Mouse (Mus musculus): ENCODE results near the gene Unc13d. TPM values are rescaled to one million over a fixed set of nuclear protein-coding genes. Genes with fewer than 3 reads are reported as not detected.

Gene Unc13d
- polyA plus RNA-seq, 1 experiment, result not detected

DNA sequence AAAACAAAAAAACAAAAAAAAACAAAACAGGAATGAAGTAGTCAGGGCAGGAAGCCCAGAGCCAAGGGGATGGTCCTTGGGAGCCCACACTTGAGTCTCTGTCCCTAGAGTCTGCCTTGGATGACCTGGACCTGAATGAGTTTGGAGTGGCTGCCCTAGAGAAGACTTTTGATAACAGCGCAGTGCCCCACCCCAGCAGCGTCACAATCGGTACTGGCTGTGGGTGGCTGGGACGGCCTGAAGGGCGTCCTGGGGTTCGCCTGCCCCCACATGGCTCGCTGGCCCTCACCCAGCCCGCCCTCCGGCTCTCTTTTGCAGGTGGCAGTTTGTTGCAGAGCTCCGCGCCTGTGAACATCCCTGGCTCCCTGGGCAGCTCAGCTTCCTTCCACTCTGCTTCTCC is 21.9 kb downstream of the Unc13d start:
- no peak overlapping the region for H3K27ac ChIP-seq (replicated peaks; ENCODE audit: low read depth, low read length)
- H3K4me1 ChIP-seq (ENCODE audit: control insufficient read depth, insufficient read depth, insufficient read length, low read length), result no peaks in the 10 kb centered on the region
- no peak overlapping the region for H3K4me3 ChIP-seq (ENCODE audit: insufficient read depth, low read depth, low read length)

DNA sequence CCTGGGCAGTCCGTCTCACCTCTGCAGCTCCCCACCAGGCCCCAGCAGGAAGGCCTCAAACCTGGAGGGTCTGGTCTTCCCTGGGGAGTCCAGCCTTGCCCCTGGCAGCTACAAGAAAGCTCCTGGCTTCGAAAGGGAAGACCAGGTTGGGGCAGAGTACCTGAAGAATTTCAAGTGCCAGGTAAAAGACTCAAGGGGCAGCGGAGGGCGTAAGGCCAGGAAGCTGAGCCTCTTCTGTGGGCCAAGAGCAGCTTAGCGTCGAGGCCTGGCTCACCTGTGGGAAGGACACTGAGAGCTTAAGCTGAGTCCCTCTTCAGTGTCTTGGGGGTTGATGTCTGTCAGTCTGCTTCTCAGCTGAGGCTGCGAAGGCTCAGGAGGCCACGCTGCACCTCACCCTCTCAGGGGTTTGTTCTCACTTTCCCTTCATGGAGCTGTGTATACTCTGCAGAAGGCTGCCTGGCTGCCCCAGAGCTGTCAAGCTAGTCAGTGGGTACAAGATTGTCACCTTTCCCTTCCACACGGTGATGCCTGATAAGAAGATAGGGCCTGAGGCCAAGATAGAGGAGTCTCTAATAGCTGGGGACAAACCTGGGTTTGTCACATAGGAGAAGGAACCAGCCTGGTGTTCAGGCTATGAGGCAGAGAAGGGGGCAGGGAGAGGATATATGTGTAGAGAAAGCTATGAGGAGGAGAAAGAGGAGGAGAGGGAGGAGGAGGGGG is 24.1 kb downstream of the Unc13d start:
- Histone ChIP-seq H3K4me3 (ENCODE audit: insufficient read depth, low read depth, low read length) (no peak overlapping the region), H3K27ac (replicated peaks; ENCODE audit: low read depth, low read length) (no peak overlapping the region), H3K4me1 (ENCODE audit: control insufficient read depth, insufficient read depth, insufficient read length, low read length) (no peaks in the 10 kb centered on the region)

GRCm38 (mm10) chr11:116050196-116050595 is 27.6 kb downstream of the Unc13d start:
- no peak overlapping the region for H3K4me3 ChIP-seq (ENCODE audit: insufficient read depth, low read depth, low read length)
- no peaks in the 10 kb centered on the region for H3K4me1 ChIP-seq (ENCODE audit: control insufficient read depth, insufficient read depth, insufficient read length, low read length)
- H3K27ac ChIP-seq (replicated peaks; ENCODE audit: low read depth, low read length), result no peak overlapping the region

- H3K4me1 ChIP-seq (ENCODE audit: control insufficient read depth, insufficient read depth, insufficient read length, low read length), result no peaks in the 10 kb centered on the region
- no peak overlapping the region for H3K27ac ChIP-seq (replicated peaks; ENCODE audit: low read depth, low read length)
- no peak overlapping the region for H3K4me3 ChIP-seq (ENCODE audit: insufficient read depth, low read depth, low read length)
Measured at GRCm38 (mm10) chr11:116049610-116050009, 28.2 kb downstream of the Unc13d start.

GRCm38 (mm10) chr11:116045173-116045572 is 32.6 kb downstream of the Unc13d start:
- H3K4me3 ChIP-seq (ENCODE audit: insufficient read depth, low read depth, low read length), result no peak overlapping the region
- H3K4me1 ChIP-seq (ENCODE audit: control insufficient read depth, insufficient read depth, insufficient read length, low read length), result no peaks in the 10 kb centered on the region

DNA sequence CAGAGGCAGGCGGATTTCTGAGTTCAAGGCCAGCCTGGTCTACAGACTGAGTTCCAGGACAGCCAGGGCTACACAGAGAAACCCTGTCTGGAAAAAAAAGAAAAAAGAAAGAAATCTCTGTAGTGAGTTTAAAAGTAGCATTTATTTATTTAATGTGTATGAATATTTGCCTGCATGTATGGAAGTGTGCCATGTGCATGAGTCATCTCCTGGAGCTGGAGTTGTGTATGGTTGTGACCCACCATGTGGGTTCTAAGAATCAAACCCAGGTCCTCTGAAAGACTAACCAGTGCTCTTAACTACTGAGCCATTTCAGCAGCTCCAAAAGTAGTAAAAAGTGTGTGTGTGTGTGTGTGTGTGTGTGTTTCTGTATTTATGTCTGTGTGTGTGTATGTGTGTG is 34.5 kb downstream of the Unc13d start:
- Histone ChIP-seq H3K27ac (replicated peaks; ENCODE audit: low read depth, low read length) (no peak overlapping the region), H3K4me3 (ENCODE audit: insufficient read depth, low read depth, low read length) (no peak overlapping the region), H3K4me1 (ENCODE audit: control insufficient read depth, insufficient read depth, insufficient read length, low read length) (no peaks in the 10 kb centered on the region; the same call in 1 of the 2 replicates)

More at GRCm38 (mm10) chr11:116045173-116045572, 32.6 kb downstream of the Unc13d start:
- no peak overlapping the region for H3K27ac ChIP-seq (replicated peaks; ENCODE audit: low read depth, low read length)

- Histone ChIP-seq H3K4me1 (ENCODE audit: control insufficient read depth, insufficient read depth, insufficient read length, low read length) (no peaks in the 10 kb centered on the region; the same call in 1 of the 2 replicates), H3K4me3 (ENCODE audit: insufficient read depth, low read depth, low read length) (no peak overlapping the region), H3K27ac (replicated peaks; ENCODE audit: low read depth, low read length) (no peak overlapping the region)
Measured at GRCm38 (mm10) chr11:116042372-116043138, 35.2 kb downstream of the Unc13d start.

DNA sequence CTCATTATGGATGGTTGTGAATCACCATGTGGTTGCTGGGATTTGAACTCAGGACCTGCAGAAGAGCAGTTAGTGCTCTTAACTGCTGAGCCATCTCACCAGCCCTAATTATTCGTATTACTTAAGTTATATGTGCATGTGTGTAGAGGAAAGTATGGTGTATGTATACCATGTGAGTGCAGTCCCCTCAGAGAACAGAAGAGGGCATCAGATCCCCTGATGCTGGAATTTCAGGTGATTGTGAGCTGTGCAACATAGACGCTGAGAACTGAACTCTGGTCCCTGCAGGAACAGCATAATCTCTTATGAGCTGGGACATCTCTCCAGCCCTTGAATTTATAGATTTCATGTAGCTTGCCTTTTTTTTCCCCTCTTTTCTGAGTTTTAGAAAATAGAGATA is 35.9 kb downstream of the Unc13d start:
- Histone ChIP-seq H3K4me3 (ENCODE audit: insufficient read depth, low read depth, low read length) (no peak overlapping the region), H3K4me1 (ENCODE audit: control insufficient read depth, insufficient read depth, insufficient read length, low read length) (no peaks in the 10 kb centered on the region; the same call in 1 of the 2 replicates), H3K27ac (replicated peaks; ENCODE audit: low read depth, low read length) (no peak overlapping the region)

GRCm38 (mm10) chr11:116040593-116040992 is 37.2 kb downstream of the Unc13d start:
- Histone ChIP-seq H3K27ac (replicated peaks; ENCODE audit: low read depth, low read length) (no peak overlapping the region), H3K4me1 (ENCODE audit: control insufficient read depth, insufficient read depth, insufficient read length, low read length) (no peaks in the 10 kb centered on the region; the same call in 1 of the 2 replicates), H3K4me3 (ENCODE audit: insufficient read depth, low read depth, low read length) (no peak overlapping the region)

DNA sequence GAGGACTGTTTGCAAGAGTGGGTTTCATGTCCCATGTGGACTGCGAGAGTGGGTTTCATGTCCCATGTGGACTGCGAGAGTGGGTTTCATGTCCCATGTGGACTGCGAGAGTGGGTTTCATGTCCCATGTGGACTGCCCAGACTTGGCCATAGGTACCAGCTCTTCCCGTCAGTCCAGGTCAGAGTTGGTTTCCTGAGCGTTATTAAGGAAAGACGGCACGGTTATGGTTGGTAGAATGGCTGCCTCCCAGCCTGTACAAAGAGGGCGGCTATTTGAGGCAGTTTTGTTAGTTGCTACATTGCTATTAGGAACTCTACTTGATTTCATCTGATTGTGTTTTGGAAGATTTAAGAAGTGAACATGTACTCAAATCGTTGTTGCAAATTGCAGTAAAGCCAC is 39.9 kb downstream of the Unc13d start:
- H3K27ac ChIP-seq (replicated peaks; ENCODE audit: low read depth, low read length), result no peak overlapping the region
- H3K4me3 ChIP-seq (ENCODE audit: insufficient read depth, low read depth, low read length), result no peak overlapping the region
- H3K4me1 ChIP-seq (ENCODE audit: control insufficient read depth, insufficient read depth, insufficient read length, low read length), result no peaks in the 10 kb centered on the region; the same call in 1 of the 2 replicates

GRCm38 (mm10) chr11:116036671-116037070 is 41.1 kb downstream of the Unc13d start:
- Histone ChIP-seq H3K4me1 (ENCODE audit: control insufficient read depth, insufficient read depth, insufficient read length, low read length) (peaks cover 1% of the 10 kb centered on the region), H3K4me3 (ENCODE audit: insufficient read depth, low read depth, low read length) (no peak overlapping the region), H3K27ac (replicated peaks; ENCODE audit: low read depth, low read length) (no peak overlapping the region)

DNA sequence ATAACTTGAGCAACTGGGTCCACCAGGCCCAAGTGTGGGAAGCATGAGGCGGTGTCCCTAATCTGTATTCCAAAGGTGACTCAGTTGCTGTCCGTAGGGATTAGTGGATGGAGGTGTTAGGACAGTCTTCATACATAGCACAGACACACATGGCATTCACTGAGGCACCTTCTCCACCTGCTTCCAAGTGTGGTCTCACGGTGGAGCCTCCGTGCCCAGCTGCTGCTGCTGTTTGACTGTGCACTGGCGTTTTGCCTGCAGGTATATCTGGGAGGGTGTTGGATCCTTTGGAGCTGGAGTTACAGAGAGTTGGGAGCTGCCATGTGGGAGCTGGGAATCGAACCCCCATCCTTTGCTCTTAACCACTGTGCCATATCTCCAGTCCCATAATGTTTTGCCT is 43.2 kb downstream of the Unc13d start:
- no peak overlapping the region for H3K4me3 ChIP-seq (ENCODE audit: insufficient read depth, low read depth, low read length)

DNA sequence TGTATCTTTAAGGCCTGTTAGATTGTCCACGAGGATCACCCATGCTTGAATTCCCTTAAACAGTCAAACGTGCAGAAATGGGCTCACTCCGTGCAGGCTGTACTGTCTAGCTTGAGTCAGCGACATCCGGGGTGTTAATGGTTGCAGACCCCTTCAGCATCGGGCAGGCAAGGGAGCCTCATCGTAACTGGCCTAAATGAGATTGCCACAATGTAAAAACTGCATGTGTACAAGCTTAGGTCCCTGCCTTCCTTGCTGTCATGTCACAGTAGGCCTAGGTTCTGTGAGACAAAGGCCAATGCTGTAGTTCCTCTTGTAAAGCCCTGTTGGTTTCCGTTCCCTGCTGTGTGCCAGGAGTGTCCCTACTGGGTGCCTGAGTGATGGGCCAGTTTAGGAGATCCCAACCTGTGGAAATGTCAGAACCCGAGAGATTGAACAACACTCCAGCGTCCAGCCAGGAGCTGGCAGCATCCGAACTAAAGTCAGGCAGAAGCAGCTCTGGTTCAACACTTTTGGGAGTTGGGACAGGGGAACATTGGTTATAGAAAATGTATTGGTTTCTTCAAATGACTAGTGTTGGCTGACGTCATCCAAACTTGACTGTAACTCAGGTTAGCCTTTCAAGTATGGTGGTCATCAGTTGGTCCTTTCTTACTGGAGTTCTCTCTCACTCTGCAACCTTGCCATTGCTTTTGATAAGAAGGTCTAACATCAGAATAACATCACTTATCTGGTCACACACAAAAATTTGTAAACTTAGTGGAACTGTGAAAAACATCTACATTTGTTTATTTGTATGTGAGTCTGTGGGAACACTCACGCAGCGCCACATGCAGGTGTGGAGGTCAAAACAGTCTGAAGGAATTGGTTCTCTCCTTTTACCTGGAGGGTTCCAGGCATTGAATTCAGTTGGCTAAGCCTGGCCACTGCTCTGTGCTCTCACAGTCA is 46.6 kb downstream of the Unc13d start:
- Histone ChIP-seq H3K27ac (replicated peaks; ENCODE audit: low read depth, low read length) (peak overlapping the region; percentile 93), H3K4me1 (ENCODE audit: control insufficient read depth, insufficient read depth, insufficient read length, low read length) (peaks cover 3% of the 10 kb centered on the region; the same call in 1 of the 2 replicates), H3K4me3 (ENCODE audit: insufficient read depth, low read depth, low read length) (peak overlapping the region; percentile 72)

More for the DNA sequence above, 43.2 kb downstream of the Unc13d start:
- Histone ChIP-seq H3K27ac (replicated peaks; ENCODE audit: low read depth, low read length) (no peak overlapping the region), H3K4me1 (ENCODE audit: control insufficient read depth, insufficient read depth, insufficient read length, low read length) (peaks cover 3% of the 10 kb centered on the region)

DNA sequence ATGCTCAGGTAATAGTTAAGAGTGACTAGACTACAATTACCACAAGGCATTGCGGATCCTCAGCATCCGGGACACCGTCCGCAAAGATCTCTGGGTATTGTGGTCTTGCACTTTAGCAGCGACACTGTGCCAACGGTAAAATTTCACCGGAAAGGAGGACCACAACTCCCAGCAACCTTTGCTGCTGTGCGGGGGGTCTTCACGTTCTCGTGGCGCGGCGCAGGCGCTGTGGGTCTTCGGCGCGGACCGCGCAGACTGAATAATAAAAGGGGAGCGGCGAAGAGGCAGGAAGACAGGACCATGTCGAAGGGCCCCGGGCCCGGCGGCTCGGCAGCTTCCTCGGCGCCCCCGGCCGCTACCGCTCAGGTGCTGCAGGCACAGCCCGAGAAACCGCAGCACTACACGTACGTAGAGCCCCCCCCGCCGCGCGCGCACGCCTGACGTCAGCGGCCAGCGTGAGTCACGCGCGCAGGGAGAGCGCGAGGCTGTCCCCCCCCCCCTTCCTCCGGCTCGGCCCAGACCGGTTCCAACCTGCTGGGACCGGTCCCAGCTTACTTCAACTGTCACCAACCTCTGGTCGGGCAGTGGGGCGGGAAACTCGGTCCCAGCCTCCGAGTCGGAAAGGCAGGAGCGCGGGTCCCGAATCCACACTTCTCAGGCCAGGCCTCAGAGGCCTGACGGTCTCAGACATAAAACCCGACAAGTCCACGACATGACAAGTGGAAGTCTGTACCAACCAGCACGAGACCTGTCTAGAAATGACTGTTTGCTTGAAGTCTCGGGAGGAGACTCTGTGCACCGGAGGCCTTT is 47.5 kb downstream of the Unc13d start, which contains the start of gene Unk:
Gene Unk (plus strand): TSS at position 235 of the 810 bp plus-strand sequence.
- H3K27ac ChIP-seq (replicated peaks; ENCODE audit: low read depth, low read length), result peak within 1 kb of the TSS; percentile 93
- H3K4me3 ChIP-seq (ENCODE audit: insufficient read depth, low read depth, low read length), result peak within 1 kb of the TSS; percentile 72
- peaks cover 3% of the 10 kb centered on the region; the same call in 1 of the 2 replicates for H3K4me1 ChIP-seq (ENCODE audit: control insufficient read depth, insufficient read depth, insufficient read length, low read length)
